Mouse (Mus musculus) heart, embryonic 15.5 days (tissue): Measurements from ENCODE around the gene Eefsec. TPM values are rescaled to one million over a fixed set of nuclear protein-coding genes. Genes with fewer than 3 reads are reported as not detected.

Experiments
- ATAC-seq: fragments of 200-750 bp; cut with Nextera tagmentation; replicated peaks from 2 replicates; pipeline ENCODE4 v1.8.0; 2017; ENCODE audit warnings: low read depth, moderate TSS enrichment; ENCODE audit not compliant: insufficient number of reproducible peaks, insufficient read depth, low FRiP score
- H3K27ac ChIP-seq: fragments of 300-500 bp; sonication (generic); 2 replicates; pipeline ENCODE4 v1.5.1; 2015; ENCODE audit warnings: mild to moderate bottlenecking, inconsistent platforms
- H3K27me3 ChIP-seq: fragments of 300-500 bp; sonication (generic); 2 replicates; pipeline ENCODE4 v1.6.1; 2015; ENCODE audit warnings: inconsistent platforms
- H3K36me3 ChIP-seq: fragments of 300-500 bp; sonication (generic); 2 replicates; pipeline ENCODE4 v1.6.1; 2015; ENCODE audit warnings: mild to moderate bottlenecking, inconsistent platforms
- H3K4me1 ChIP-seq: fragments of 300-500 bp; sonication (generic); replicated peaks from 2 replicates; pipeline ENCODE4 v1.6.1; 2015; ENCODE audit warnings: inconsistent platforms
- H3K4me2 ChIP-seq: fragments of 300-500 bp; sonication (generic); 2 replicates; pipeline ENCODE4 v1.6.1; 2015; ENCODE audit warnings: inconsistent platforms, mild to moderate bottlenecking, moderate library complexity
- H3K4me3 ChIP-seq: fragments of 300-500 bp; sonication (generic); 2 replicates; pipeline ENCODE4 v1.5.1; 2015; ENCODE audit warnings: mild to moderate bottlenecking, inconsistent platforms
- H3K9ac ChIP-seq: fragments of 300-500 bp; sonication (generic); 2 replicates; pipeline ENCODE4 v1.6.1; 2015; ENCODE audit warnings: mild to moderate bottlenecking, inconsistent platforms
- H3K9me3 ChIP-seq: fragments of 300-500 bp; sonication (generic); replicated peaks from 2 replicates; pipeline ENCODE4 v1.6.1; 2016; ENCODE audit warnings: inconsistent platforms
- WGBS: fragments of 180-500 bp; shearing (Covaris S2); methylation state at CpG from one replicate; pipeline ENCODE4 v1.1.7; 2015; ENCODE audit warnings: mixed read lengths; 5-methylcytosine and 5-hydroxymethylcytosine counted together
- polyA plus RNA-seq: library from polyadenylated mRNA; unstranded; fragments of >200 nt; fragmentation: Nextera tagmentation; extraction: Ambion mirVana; gene quantifications from 2 replicates; pipeline ENCODE4 v1.2.1, GENCODE M21; 2015

Gene Eefsec
- polyA plus RNA-seq, 1 experiment from 2014 or later, result 16.4 TPM

DNA sequence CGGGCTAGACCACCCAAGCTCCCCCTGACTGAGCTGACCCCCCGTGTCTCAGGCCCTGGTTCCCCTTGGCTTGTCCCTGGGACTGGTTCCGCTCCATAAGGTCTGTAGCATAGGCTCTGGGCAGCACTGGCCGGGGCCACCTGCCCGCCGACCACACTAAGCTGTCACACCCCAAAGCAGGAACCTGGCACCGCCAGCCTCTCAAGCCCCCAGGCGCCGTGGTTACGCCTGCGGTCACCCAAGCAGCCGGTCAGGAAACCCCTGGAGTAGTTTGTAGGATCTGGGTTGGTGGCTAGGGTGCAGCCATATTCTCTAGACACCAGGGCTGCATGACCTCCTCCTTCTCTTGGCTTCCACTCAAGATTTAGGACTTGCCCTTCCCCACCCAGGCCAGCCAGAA lies 217.1 kb downstream of the Eefsec start:
- no peaks in the 10 kb centered on the region for H3K36me3 ChIP-seq
- WGBS, result 75% methylated on average over 12 of the region's 12 CpGs
- peaks cover 64% of the 10 kb centered on the region for H3K27me3 ChIP-seq
- no peak overlapping the region for H3K9ac ChIP-seq
- no peak for ATAC-seq
- no peaks in the 10 kb centered on the region for H3K9me3 ChIP-seq
- no peak overlapping the region for H3K4me2 ChIP-seq
- no peak overlapping the region for H3K27ac ChIP-seq
- H3K4me3 ChIP-seq, result no peak overlapping the region
- H3K4me1 ChIP-seq, result no peaks in the 10 kb centered on the region

DNA sequence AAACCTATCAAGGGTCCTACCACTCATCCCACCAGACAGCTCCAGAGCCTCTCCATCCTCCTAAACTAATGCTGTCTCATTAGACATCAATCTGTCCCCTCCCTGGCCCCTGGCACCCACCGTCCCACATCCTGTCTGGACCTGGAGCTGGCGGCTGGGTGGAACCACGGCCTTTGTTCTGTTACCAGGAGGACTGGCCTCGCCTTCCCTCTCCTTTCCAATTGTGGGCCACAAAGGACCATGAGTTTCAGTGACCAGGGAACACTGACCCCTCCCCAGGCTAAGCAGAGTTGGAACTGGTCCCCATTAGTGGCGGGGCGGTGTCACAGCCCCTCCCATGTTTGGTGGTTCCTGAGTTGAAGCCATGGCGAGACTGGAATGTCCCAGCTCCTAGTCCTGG lies 218.8 kb downstream of the Eefsec start:
- Histone ChIP-seq H3K27ac (no peak overlapping the region), H3K9ac (no peak overlapping the region), H3K4me3 (no peak overlapping the region), H3K36me3 (no peaks in the 10 kb centered on the region), H3K27me3 (peaks cover 48% of the 10 kb centered on the region), H3K4me2 (no peak overlapping the region), H3K4me1 (no peaks in the 10 kb centered on the region), H3K9me3 (no peaks in the 10 kb centered on the region)
- ATAC-seq, result no peak
- 69% methylated on average over 7 of the region's 7 CpGs for WGBS

- no peak overlapping the region for H3K27ac ChIP-seq
- H3K4me2 ChIP-seq, result no peak overlapping the region
- no peak overlapping the region for H3K4me3 ChIP-seq
- no peaks in the 10 kb centered on the region for H3K9me3 ChIP-seq
- peaks cover 46% of the 10 kb centered on the region for H3K27me3 ChIP-seq
- no peaks in the 10 kb centered on the region for H3K4me1 ChIP-seq
- no peaks in the 10 kb centered on the region for H3K36me3 ChIP-seq
- no peak; the same call in 1 of the 2 replicates for ATAC-seq
- no peak overlapping the region for H3K9ac ChIP-seq
- WGBS, result 23% methylated on average over 5 of the region's 5 CpGs
These were observed 219.8 kb downstream of the Eefsec start for GRCm38 (mm10) chr6:88226570-88226994.

- no peak within 1 kb of the TSS for H3K4me3 ChIP-seq
- H3K4me1 ChIP-seq, result no peaks in the 10 kb centered on the region
- no peak within 1 kb of the TSS for H3K27ac ChIP-seq
- ATAC-seq, result no peak
- H3K9me3 ChIP-seq, result no peaks in the 10 kb centered on the region
- 48% methylated on average over 10 of the region's 10 CpGs for WGBS
- H3K4me2 ChIP-seq, result no peak within 1 kb of the TSS
- no peak within 1 kb of the TSS for H3K9ac ChIP-seq
- H3K36me3 ChIP-seq, result no peaks in the 10 kb centered on the region
- H3K27me3 ChIP-seq, result peaks cover 21% of the 10 kb centered on the region
These were observed 224.4 kb downstream of the Eefsec start, which contains the start of gene Dnajb8 for GRCm38 (mm10) chr6:88221968-88222367. TSS of gene Dnajb8 (plus strand) at chr6:88222268.

- no peak overlapping the region for H3K4me2 ChIP-seq
- H3K27me3 ChIP-seq, result peaks cover 14% of the 10 kb centered on the region
- no peak overlapping the region for H3K27ac ChIP-seq
- 17% methylated on average over 4 of the region's 4 CpGs for WGBS
- H3K4me3 ChIP-seq, result no peak overlapping the region
- H3K9me3 ChIP-seq, result no peaks in the 10 kb centered on the region
- no peaks in the 10 kb centered on the region for H3K36me3 ChIP-seq
- H3K4me1 ChIP-seq, result no peaks in the 10 kb centered on the region
- H3K9ac ChIP-seq, result no peak overlapping the region
- ATAC-seq, result no peak
These were observed 227.2 kb downstream of the Eefsec start for GRCm38 (mm10) chr6:88219094-88219493.

DNA sequence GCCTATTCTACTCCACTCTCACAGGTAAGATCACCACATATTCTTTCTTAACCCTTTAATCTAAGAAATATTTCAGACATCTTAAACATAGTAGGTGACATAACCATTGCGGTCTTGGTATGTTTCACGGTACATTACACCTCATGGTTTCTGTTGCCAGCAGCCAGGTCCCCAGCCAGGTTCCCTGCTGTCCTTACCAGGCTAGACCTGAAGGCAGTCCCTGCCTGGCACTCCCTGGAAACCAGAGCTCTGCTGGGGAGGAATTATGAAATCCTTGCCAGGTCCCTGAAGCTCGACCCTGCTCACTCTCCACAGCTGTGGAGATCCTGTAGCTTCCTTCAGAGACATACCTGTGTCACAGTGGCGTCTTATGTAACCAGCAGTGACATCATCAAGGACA lies 230.1 kb downstream of the Eefsec start:
- Histone ChIP-seq H3K27me3 (peaks cover 14% of the 10 kb centered on the region; the same call in 1 of the 2 replicates), H3K4me1 (no peaks in the 10 kb centered on the region), H3K9me3 (no peaks in the 10 kb centered on the region), H3K4me2 (no peak overlapping the region), H3K36me3 (no peaks in the 10 kb centered on the region), H3K4me3 (no peak overlapping the region), H3K9ac (no peak overlapping the region), H3K27ac (no peak overlapping the region)
- 70% methylated on average over 4 of the region's 4 CpGs for WGBS
- no peak for ATAC-seq

GRCm38 (mm10) chr6:88215797-88216196 lies 230.5 kb downstream of the Eefsec start:
- ATAC-seq, result no peak
- H3K4me2 ChIP-seq, result no peak overlapping the region
- H3K27ac ChIP-seq, result no peak overlapping the region
- H3K36me3 ChIP-seq, result no peaks in the 10 kb centered on the region
- no peaks in the 10 kb centered on the region for H3K4me1 ChIP-seq
- H3K4me3 ChIP-seq, result no peak overlapping the region
- H3K9ac ChIP-seq, result no peak overlapping the region
- peaks cover 11% of the 10 kb centered on the region; the same call in 1 of the 2 replicates for H3K27me3 ChIP-seq
- H3K9me3 ChIP-seq, result no peaks in the 10 kb centered on the region
- 56% methylated on average over 6 of the region's 6 CpGs for WGBS

DNA sequence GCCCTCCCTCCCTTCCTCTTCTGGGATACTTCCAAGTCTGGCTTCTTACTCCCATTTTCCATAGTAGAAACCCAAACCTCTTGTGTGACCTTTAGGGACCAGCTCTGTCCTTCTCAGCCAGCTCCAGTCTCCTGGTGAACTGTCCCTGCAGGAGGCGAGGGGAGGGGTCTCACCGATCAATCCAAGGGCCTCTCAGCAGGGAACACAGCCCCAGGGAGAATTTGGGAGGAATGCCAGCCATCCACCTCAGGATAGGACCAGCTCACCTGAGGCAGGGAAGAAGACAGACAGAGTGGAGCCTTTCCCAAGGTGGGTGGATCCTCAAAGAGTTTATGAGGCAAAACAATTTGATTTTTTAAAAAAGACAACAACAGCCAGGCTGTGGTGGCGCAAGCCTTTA lies 236.2 kb downstream of the Eefsec start:
- H3K9ac ChIP-seq, result no peak overlapping the region
- H3K4me1 ChIP-seq, result no peaks in the 10 kb centered on the region; the same call in none of the 2 replicates
- no peak overlapping the region for H3K27ac ChIP-seq
- peaks cover 38% of the 10 kb centered on the region for H3K27me3 ChIP-seq
- H3K36me3 ChIP-seq, result no peaks in the 10 kb centered on the region
- H3K4me2 ChIP-seq, result no peak overlapping the region
- no peak overlapping the region for H3K4me3 ChIP-seq
- WGBS, result 64% methylated on average over 3 of the region's 3 CpGs
- no peak for ATAC-seq
- no peaks in the 10 kb centered on the region for H3K9me3 ChIP-seq

- H3K36me3 ChIP-seq, result no peaks in the 10 kb centered on the region
- peaks cover 5% of the 10 kb centered on the region for H3K4me1 ChIP-seq
- H3K27ac ChIP-seq, result no peak overlapping the region
- H3K4me3 ChIP-seq, result no peak overlapping the region
- WGBS, result 73% methylated on average over 5 of the region's 5 CpGs
- ATAC-seq, result no peak; the same call in 1 of the 2 replicates
- H3K9ac ChIP-seq, result no peak overlapping the region
- no peaks in the 10 kb centered on the region for H3K9me3 ChIP-seq
- peaks cover 45% of the 10 kb centered on the region for H3K27me3 ChIP-seq
- no peak overlapping the region for H3K4me2 ChIP-seq
These were observed 236.9 kb downstream of the Eefsec start for GRCm38 (mm10) chr6:88209453-88209852.

- Histone ChIP-seq H3K9ac (no peak overlapping the region), H3K9me3 (no peaks in the 10 kb centered on the region), H3K4me2 (no peak overlapping the region), H3K4me1 (peaks cover 11% of the 10 kb centered on the region), H3K27ac (no peak overlapping the region), H3K36me3 (no peaks in the 10 kb centered on the region), H3K27me3 (peaks cover 56% of the 10 kb centered on the region), H3K4me3 (no peak overlapping the region)
- ATAC-seq, result no peak
- 82% methylated on average over 3 of the region's 3 CpGs for WGBS
These were observed 238.0 kb downstream of the Eefsec start for GRCm38 (mm10) chr6:88208321-88208720.

DNA sequence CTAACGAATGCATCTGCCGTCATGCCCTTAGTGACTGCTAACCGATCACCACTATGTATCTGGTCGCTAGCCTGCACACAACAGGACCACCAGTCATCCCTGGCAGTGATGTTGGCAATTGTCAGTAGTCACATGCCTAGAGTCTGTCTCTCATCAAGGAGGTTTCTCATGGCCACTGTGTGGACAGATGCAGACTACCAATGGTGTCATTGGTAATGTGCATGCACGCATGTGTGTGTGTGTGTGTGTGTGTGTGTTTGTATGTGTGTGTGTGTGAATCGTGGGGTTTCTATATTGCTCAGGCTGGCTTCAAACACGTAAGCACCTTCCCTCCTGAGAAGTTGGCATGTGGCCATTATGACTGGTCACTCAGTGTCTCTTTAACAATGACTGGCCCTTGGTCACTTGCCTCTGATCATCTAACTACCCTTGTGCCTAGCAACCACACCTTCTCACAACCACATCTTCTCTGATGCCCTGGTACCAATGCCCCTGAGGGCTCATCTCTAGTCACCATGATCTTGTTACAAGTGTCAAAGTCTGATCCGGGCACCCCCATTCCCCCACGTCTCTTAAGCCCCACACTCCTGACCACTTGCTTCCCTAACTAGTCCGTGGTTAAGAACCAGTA lies 238.8 kb downstream of the Eefsec start:
- no peak for ATAC-seq
- Histone ChIP-seq H3K9ac (no peak overlapping the region), H3K4me1 (peaks cover 17% of the 10 kb centered on the region), H3K9me3 (no peaks in the 10 kb centered on the region), H3K27ac (no peak overlapping the region), H3K36me3 (no peaks in the 10 kb centered on the region), H3K4me2 (no peak overlapping the region), H3K4me3 (no peak overlapping the region), H3K27me3 (peaks cover 63% of the 10 kb centered on the region)
- 82% methylated on average over 10 of the region's 10 CpGs for WGBS
